Mouse (Mus musculus): ENCODE data around the gene Ctns. TPM values are rescaled to one million over a fixed set of nuclear protein-coding genes. Genes with fewer than 3 reads are reported as not detected.

The Ctns gene
- total RNA-seq, 2 experiments from 2014 or later, result 20.1 to 23.2 TPM

DNA sequence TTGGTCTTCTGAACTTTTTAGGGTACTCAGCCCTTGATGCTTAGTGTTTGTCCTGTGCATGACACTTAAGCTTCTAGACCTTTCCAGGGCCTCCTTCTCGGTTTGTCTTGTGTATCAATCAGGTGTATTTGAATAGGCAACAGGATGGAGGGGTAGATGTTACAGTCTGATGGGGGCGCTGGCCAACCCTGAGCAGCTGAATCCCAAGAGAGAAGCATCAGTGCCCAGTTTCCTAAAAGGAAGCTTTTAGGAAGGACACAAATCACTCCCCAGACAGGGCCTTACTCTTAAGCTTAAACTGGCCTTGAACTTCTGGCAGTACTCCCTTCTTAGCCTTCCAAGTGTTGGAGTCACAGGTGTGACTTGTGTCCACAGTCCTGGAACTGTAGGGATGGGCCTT is 20.9 kb downstream of the Ctns start:
- H3K27ac ChIP-seq, result peak overlapping the region; percentile 90; the same call in 1 of the 2 replicates
- TF ChIP-seq CTCF (conservative IDR thresholded peaks at IDR 0.05), result 0 out of 2 replicates have a peak, but pooled peaks have one; percentile 11
- no peak for DNase-seq (ENCODE audit: low spot score in 2 of 2)
- H3K4me3 ChIP-seq, result peak overlapping the region; percentile 89

DNA sequence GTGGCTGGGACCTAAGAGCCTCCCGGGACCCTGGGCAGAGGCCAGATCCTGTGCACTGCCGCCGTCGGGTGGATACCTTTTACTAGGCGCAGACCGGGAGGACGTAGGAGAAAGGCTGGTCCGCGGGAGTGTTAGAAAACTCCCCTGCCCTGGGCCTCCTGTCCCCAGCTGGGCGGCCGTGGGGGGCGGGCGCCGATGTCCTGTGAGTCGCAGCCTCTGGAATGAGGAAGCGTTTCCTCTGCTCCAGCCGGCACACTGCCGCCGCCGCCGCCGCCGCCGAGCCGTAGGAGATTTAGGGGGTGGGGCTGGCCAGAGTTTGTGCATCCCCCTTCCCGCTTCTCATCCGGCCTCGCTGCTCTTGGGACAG is 21.4 kb downstream of the Ctns start:
- no peak for TF ChIP-seq CTCF (conservative IDR thresholded peaks at IDR 0.05)
- peak overlapping the region; percentile 90 for H3K27ac ChIP-seq

DNA sequence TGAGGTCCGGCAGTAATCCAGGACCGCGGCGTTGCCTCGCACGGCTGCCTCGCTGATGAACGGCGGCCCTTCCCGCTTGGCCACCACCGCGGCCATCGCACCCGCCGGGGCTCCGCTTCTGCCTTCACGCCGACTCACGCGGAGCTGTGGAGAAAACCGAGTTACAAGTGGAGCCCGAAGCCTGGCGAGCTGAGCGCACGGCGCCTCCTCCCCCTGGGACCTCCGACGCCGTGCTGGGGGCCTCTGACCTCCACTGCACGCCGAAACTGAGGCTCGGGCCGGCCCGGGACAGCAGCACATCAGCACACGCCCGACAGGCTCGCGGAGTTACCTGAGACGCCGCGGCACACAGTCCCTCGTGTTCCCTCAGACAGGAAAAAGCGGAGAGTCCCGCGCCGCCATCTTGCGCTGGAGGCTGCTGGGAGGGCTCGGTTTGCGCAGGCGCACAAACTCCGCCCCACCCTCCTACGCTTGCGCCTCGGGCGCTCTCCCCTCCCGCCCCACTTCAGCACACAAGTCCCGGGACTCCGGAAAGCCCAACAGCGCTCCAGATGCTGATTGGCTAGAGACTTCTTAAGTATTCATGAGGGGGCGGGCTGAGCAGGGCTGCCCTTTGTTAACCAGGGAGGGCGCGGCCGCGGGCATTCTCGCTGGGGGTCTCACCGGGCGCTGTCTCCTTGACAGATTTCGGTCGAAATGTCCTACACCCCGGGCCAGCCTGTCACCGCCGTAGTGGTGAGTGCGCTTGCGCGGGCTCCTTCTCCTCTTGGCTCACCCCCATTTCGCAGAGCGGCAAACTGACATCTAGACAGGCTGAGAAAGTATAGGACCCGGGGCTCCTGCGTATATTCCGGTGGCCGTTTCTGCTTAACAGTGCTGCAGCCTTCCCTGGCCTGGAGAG is 22.0 kb downstream of the Ctns start, which contains the start of the genes Emc6 and Tax1bp3:
Gene Emc6, minus strand, starts transcription at position 430 of the 901 bp plus-strand sequence.
Gene Tax1bp3, plus strand, starts transcription at position 476 of the 901 bp plus-strand sequence.
- 0 out of 2 replicates have a peak, but pooled peaks have one; percentile 1 for TF ChIP-seq CTCF (conservative IDR thresholded peaks at IDR 0.05)
- peak; percentile 95 to 96 for DNase-seq (ENCODE audit: low spot score in 2 of 2)
- Histone ChIP-seq H3K27ac (peak within 1 kb of the TSS; percentile 90), H3K4me3 (peak within 1 kb of the TSS; percentile 89)

More for the DNA sequence above, 21.4 kb downstream of the Ctns start:
- DNase-seq (ENCODE audit: low spot score in 2 of 2), result no peak
- H3K4me3 ChIP-seq, result peak overlapping the region; percentile 89

DNA sequence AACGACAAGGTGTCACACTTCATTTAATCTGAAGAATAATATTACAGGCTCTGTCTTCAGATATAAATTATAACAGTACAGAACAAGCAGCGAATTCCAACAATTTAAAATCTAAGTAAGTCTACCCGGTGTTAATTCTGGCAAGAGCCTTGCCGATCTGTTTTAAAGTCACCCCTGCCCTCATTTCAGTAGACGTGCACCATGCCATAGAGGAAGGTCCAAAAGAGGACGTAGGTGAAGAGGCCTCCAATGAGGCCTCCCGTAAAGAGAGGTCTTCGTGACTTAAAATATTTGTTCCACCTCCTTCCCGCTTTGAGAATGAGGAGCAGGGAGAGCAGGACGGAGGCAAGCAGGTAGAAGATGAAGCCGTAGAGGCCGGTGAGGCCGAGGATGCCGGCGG is 22.7 kb downstream of the Ctns start:
- TF ChIP-seq CTCF (conservative IDR thresholded peaks at IDR 0.05), result no peak
- Histone ChIP-seq H3K27ac (peak overlapping the region; percentile 90), H3K4me3 (peak overlapping the region; percentile 89)
- DNase-seq (ENCODE audit: low spot score in 2 of 2), result no peak

DNA sequence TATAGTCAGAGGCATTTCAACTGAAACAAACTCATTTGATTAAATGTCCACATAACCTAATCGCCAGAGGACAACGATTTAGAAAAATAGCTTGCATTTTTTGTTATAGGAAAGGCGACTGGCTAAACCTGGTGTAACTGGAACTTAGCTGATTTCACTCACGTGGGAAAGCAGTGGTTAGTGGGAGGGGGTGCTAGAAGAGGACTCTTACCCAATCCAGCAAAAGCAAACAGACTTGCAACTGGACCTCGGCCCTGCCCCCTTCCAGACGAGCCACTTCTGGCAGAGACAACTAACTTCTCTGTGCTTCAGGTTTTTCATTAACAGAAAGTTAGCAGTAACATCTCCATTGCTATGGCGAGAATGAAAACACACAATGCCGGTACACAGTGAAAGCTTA is 23.2 kb downstream of the Ctns start:
- peak overlapping the region; percentile 89 for H3K4me3 ChIP-seq
- DNase-seq (ENCODE audit: low spot score in 2 of 2), result no peak
- no peak overlapping the region for H3K27ac ChIP-seq
- no peak for TF ChIP-seq CTCF (conservative IDR thresholded peaks at IDR 0.05)

DNA sequence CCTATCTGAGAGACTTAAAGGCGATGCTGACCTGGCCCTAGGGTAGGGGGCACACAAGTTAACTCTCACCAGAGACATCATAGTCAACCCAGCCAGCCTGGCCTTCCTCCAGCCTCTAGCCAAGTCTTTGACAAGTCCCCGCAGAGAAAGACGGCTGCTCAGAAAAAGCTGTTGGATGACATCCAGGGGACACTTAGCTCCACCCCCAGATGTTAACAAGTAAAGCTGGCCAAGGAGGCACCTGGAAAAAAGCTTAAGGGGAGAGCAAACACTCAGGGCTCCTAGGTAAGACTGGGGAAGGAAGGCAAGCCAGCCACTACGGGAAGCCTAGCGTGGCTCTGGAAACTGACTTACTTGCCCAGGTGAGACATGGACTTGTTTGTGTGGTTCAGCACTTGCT is 26.7 kb downstream of the Ctns start:
- no peak overlapping the region for H3K4me3 ChIP-seq
- no peak overlapping the region for H3K27ac ChIP-seq
- no peak for TF ChIP-seq CTCF (conservative IDR thresholded peaks at IDR 0.05)
- no peak for DNase-seq (ENCODE audit: low spot score in 2 of 2)

DNA sequence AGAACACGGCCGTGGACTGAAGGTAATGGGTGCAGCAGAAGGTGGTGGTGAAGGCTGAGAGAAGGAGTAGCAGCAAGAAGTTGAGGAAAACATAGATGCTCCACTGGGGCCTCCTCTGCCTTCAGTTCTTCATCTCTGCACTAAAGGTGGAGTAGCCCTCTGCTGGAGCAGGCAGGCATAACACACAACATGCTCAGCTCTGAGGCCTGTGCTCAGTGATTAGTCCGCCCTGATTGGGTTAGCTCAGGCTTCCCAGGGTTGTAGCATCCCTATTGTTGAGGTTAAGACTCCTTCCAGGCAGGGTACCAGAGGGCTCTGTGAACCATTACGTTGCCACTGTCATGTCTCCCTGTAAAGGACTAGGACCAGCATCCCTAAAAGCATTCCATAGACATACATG is 29.6 kb downstream of the Ctns start:
- TF ChIP-seq CTCF (conservative IDR thresholded peaks at IDR 0.05), result peak; percentile 83
- DNase-seq (ENCODE audit: low spot score in 2 of 2), result peak; percentile 66 to 69
- no peak overlapping the region for H3K27ac ChIP-seq
- H3K4me3 ChIP-seq, result no peak overlapping the region

DNA sequence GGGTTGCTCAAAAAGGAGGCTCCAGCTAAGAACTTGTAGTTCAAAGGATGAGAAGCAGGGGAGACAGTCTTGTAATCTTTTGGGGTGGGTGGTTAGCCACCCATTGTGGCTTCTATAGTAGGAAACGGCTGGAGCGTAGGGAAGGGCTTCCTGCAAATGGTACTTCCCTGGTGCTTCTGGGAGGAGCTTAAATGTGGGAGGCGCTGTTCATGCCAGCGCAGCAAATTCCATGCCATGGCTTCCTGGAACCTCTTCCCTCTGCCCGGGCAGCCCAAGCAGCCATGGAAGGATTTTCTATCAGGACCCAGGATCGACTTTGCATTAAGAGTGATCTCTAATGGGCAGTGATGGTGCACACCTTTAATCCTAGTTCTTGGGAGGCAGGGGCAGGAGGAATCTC is 30.3 kb downstream of the Ctns start:
- no peak for DNase-seq (ENCODE audit: low spot score in 2 of 2)
- no peak for TF ChIP-seq CTCF (conservative IDR thresholded peaks at IDR 0.05)
- no peak overlapping the region for H3K27ac ChIP-seq
- no peak overlapping the region for H3K4me3 ChIP-seq

DNA sequence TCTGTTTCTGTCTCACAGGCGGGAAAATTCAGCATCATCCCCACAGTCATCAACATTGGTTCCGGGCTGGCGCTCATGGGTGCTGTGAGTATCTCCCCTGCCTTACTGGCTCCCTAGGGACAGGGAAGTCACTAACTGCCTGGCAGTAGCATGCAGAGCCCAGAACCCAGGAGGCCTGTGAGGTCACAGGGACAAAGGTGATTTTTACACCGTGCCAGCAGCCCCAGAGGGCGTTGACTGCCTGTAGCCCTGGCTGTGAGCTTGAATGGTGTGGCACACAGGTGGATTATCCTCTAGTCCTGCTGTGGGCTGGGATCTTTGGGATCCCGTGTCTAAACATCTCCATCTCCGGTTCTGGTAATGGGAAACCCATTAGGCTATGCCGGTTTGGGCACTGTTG is 30.8 kb downstream of the Ctns start:
- no peak overlapping the region for H3K4me3 ChIP-seq
- no peak for DNase-seq (ENCODE audit: low spot score in 2 of 2)
- no peak overlapping the region for H3K27ac ChIP-seq
- no peak for TF ChIP-seq CTCF (conservative IDR thresholded peaks at IDR 0.05)

DNA sequence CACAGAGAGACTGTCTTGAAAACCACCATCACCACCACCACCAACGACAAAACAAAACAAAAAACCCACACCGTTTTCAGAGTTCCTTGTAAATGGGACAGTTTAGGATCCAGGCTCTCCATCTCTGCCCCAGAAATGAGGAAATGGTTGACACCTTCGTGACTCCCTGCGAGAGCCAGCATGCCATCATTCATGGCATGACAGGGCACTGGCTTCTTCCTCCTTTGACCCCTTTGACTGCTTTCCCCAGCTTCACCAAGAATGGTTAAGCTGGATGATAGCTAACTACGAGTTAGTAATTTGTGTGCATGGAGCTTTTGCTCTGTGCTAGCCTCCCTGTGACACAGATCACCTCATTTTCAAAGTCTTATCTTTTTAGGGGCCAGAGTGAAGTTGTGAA is 36.6 kb downstream of the Ctns start:
- Histone ChIP-seq H3K27ac (no peak overlapping the region), H3K4me3 (no peak overlapping the region)
- DNase-seq (ENCODE audit: low spot score in 2 of 2), result no peak
- no peak for TF ChIP-seq CTCF (conservative IDR thresholded peaks at IDR 0.05)

DNA sequence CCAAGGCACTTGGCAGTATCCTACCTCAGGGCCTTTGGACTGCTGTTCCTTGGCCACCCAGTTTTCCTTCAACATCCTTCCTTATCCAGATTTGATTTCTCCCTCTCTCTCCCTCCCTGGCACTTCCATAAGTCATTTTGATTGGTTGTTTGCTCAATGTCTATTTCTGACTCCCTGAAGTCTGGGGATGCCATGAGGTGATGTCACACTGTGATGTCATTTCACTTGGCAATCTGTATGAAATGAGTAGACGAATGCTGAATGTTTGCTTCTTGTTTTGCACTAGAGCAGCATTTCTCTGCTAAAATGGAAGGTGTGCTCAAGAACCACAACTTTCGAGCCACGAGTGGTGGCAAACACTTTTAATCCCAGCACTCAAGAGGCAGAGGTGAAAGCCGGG is 37.2 kb downstream of the Ctns start:
- Histone ChIP-seq H3K27ac (no peak overlapping the region), H3K4me3 (no peak overlapping the region)
- DNase-seq (ENCODE audit: low spot score in 2 of 2), result no peak
- TF ChIP-seq CTCF (conservative IDR thresholded peaks at IDR 0.05), result no peak

DNA sequence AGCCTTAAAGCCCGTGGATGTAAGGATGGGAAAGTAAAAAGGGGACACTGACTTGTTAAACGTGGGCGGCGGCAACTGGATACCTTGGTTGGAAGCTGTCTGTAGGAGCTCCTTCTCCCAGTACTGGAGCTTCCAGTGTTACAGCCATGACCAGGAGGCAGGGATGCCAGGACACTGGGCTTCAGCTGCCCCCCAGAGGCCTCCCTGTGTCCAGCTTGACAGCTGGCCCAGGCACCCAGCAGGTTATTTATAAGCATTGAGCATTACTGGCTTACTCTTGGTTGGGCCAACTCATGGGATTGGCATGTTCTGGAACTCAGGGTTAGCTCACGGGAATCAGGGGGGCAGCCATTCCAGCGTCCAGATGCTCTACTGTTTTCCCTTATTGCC is 38.0 kb downstream of the Ctns start:
- no peak overlapping the region for H3K27ac ChIP-seq
- peak overlapping the region; percentile 50 for H3K4me3 ChIP-seq
- no peak for DNase-seq (ENCODE audit: low spot score in 2 of 2)
- no peak for TF ChIP-seq CTCF (conservative IDR thresholded peaks at IDR 0.05)

DNA sequence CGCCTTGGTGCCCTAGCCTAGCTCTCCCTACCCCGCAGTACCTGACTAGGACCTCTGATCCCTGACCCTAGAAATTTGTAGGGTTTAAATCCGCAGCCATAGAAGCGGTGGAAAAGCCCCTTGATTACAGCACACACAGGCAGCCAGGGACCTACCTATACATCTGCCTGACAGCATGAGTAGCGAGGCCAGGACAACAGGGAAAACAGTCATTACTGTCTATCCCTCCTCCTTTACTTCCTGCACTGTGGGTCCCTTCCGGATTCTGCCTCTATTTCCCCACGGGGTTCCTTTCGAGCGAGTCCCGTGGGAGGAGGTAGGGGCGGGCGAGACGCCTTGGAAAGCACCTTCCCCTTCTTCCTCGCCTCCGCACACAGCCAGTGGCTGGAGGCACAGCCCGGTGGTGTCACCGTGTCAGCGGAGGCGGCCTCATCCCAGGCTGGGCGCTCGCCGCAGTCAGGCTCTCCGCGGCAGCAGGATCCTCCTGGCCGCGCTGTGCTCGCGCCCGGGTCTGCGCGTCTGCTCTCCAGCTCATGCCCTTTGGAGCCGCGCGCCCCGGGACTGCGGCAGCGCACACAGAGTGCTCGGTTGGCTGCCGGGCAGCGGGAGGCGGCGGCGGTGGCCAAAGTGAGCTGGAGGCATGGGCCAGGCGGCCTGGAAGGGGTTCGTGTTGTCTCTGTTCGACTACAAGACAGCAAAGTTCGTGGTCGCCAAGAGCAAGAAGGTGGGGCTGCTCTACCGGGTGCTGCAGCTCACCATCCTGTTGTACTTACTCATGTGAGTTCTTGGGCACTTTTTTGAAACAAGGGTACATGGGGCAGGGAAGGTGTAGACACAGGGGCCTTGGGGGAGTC is 38.7 kb downstream of the Ctns start, which contains the start of gene P2rx5:
Gene P2rx5, plus strand, starts transcription at position 465 of the 854 bp plus-strand sequence.
- DNase-seq (ENCODE audit: low spot score in 2 of 2), result no peak
- TF ChIP-seq CTCF (conservative IDR thresholded peaks at IDR 0.05), result no peak
- H3K27ac ChIP-seq, result peak within 1 kb of the TSS; percentile 48; the same call in 1 of the 2 replicates
- peak within 1 kb of the TSS; percentile 50 for H3K4me3 ChIP-seq
